Mouse (Mus musculus): ENCODE measurements at regions not wholly inside any gene's neighbourhood (a gene's known extent, or its start where the extent isn't known, plus 50 kb on each side); places are given as distances from the start of the nearest gene placed in this dataset.

DNA sequence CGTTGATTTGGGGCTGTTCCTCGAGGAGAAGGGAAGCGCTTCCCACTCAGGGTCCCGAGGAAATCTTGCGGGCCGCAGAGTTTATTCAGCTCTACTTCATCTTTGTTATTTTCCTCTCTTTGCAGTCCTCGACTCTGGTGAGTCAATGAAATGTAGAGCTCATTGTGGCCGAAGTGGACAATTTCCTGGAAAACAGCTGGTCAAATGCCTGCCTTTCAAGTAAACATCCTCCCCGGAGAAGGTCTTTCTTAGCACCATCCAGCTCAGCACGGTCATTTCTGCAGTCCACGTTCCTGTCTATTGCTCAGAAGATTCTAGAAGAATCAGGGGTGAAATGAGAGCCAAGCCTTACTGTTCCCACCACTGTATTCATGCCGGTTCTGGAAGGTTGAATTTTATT lies 133.0 kb downstream of the Bcas1 start:
- DNase-seq: no peak

DNA sequence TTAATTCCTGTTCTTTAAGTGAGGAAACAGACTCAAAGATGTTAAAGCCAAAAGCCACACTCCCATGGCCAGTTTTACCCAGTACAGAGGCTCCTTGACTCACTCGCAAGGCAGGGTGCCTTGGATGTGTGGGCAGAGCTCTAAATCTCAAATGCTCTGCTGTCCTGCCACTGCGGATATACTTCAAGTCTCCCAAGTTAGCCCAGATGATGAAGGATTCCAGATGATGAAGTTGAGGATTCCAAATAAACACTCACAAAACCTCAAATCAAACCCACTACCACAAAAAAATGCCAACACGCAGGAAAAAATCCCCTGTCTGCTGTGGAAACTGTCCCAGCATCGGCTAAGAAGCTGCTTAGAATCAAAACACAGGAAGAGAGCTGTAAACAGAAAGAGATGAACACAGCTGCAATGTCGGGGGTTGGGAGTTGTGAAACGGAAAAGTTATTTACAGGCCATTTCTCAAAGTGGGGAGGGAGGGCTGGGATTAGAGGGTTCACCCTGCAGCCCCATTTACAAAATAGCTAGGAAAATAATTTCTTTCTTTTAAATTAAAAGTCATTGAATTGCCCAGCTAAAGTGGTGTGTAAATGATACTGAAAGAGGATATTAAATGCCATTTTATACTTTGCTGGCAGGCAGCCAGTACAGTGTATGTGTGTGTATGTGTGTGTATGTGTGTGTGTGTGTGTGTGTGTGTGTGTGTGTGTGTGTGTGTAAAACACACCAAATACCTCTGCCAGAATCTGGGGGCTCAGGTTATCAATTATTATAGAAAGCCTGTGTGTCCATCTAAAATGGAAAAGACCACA lies 135.6 kb downstream of the Bcas1 start:
- no peak for DNase-seq

DNA sequence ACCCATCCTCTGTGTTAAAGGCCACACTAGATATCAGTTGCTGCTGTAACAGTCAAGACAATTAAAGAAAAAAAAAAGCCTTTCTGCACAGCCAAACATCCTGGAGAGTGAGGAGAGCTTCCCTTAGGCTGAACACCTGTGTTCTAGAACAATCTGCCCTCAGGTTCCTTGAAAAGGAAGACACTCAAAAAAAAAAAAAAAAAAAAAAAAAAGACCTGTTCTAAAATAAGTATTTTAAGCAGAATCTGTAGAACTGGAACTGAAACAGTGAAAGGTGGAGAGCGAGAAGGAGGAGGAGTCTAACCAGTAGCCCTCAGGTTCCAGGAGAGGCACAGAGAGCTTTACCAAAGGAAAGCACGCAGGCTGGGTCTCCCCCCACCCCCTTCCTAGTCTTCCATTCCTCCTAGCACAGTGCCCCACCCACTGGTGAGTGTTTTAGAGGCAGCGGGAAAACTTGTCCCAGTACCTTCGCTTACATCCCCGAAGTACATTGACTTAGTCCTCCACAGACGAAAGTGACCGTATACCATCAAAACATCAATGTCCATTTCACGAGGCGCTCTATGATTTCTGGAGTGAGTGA lies 138.2 kb downstream of the Bcas1 start:
- DNase-seq: no peak

DNA sequence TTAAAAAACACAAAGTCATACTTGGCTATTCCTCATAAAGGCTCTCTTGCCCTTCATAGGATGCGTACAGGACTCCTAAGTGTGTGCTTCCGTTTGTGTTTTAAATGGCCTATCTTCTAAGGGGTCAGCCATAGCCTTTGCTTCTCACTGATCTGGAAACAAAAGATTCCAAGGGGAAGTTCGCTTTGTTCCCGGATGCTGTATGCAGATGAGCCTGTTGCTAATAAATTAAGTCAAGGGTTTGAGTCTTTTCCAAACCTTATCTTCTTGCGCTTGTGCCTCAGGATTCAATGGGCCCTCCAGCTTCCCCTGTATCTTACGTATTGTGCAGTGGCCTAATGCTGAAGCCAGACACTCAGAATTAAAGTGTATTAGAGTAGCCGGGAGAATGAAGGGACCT lies 138.9 kb downstream of the Bcas1 start:
- no peak for DNase-seq

DNA sequence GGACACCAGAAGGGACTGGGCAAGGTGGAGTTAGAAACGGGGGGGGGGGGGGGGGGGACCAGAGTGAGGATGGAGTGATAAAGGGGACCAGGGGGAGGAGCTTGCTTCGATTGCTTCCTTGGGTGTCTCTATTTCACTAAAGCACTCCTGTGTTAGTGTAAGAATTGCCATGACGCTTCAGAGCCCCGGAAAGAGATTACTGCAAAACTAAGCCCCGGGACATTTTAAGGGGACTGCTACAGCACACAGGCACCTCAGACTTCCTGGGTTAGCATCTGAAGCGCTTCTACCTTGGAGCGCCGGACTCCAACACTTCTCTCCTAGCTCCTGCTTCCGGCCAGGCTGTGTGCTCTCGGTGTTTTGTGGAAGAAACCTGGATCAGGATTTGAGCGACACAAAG lies 139.4 kb downstream of the Bcas1 start:
- DNase-seq: no peak

DNA sequence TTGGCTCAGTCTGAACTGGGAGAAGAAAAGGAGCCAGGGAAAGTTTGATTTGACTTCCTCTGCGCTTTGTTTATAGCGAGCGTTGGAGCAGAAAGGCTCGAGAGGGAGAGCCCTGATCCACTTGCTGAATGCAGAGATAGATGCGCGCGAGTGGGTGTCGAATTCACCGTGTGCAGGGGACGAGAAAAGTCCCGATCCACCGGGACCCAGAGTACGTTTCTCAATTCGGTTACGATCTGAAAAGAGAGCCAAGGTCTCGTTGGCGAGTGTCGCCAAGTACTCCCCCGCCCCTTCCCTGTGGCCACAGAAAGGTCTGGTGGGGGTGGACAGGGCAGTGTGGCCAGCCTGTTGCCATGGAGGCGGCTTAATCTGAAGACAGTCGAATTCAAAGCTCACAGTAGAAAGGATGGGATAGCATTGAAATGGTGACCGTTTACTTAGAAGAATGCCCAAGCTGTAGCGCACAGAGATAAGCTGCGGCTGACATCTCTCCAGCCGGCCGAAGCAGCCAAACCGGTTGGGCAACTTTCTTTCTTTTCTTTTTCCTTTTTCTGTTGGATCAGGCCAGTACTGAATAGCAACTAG lies 139.5 kb upstream of the Zfp217 start:
- peak; percentile 64 to 75 for DNase-seq

DNA sequence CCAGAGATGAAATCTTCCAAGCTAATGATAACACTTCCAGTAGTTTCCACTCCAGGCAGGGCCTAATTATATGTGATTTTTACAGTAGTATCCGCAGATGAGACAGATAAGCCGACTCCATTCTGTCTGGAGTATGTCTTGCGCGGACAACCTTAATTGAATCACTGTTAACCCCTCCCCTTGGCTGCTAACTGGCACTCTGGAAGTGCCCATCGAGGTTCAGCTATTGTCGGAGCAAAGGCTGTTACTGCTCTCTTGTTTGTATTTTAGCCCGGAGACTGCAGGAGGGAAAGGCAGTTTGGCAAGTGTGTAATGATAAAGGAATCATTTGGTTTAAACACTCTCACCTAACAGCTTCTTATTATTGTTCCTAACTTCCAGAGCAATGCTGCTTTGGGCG lies 138.9 kb upstream of the Zfp217 start:
- peak in 1 of 2 experiments; percentile 31 for DNase-seq

DNA sequence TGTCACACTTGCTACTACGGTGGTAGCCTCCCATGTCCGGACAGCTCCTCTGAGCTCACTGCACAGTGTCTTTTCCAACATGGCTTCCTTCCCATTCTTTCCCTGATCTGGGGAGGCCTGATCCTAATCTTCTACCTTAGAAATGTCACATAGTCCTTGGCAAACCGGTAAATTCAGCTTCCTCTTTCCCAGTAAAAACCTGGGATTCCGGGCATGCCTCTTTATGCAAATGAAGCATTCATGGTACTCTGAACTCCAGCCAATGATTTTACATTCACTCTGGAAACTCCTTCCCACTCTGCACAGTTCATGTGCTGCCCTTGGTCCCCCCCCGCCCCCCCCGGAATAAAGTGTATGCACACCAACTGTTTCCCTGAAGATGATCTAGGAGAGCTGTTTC lies 134.6 kb upstream of the Zfp217 start:
- DNase-seq: no peak

DNA sequence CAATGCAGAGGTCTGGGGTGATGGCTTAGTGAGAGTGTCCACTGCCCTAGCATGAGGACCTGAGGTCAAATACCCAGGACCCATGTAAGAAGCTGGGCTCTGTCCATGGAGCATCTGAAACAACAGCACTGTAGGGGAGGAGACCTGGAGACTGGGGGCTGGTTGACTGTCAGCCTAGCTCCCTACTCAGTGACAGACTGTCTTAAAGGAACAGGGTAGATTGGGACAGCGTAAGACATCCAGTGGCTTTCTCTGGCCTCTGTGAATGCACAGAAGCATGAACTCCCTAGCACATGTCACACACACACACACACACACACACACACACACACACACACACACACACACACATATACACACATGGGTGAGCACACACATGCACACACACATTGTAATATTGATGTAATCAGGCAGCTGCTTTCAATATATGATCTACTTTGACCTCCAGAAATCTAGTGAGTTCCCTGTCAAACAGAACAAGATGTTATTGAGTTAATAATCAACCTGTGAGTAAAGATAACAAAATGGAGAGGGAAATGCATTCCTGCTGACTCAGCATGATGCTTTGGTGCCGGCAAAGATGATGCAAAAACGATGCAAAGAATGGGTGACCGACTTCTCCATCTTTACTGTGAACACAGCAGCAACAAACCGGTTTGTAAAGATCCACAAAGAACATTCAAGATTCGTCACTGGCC lies 133.6 kb upstream of the Zfp217 start:
- no peak for DNase-seq

DNA sequence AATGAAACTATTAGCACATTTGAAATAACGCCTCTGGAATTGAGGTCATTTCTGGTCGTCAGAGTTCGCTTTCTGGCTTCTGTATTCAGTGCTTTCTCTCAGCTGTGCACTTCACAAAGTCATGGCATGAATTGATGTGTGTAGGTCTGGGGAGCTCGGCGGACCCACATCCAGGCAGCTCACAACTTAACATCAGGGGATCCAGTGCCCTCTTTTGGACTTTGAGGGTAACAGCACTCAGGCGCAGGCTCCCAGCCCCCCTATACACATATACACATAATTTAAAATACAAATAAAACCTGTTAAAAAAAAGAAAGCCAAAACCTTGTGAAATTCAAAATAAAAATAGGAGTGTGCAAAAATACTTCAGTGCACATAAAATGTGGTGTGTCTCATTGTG lies 132.8 kb upstream of the Zfp217 start:
- DNase-seq: no peak

DNA sequence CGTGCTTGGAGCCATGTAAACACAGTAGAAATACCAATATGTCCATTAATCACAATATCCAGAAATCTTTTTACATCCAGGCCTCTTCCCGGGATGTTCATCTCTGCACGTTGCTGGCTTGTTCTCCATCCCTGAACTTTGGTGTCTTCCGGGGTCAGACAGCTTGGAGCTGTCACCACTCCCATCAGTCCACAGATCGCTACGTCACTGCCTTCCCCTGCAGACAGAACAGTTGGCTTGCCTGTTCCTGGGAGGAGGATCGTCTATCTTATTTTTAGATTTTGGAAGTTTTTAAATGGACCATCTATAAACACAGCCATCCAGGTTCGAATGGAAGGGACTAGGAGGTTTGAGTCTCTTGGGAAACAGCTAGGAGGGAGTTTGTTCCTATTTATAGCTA lies 130.0 kb upstream of the Zfp217 start:
- no peak for DNase-seq

DNA sequence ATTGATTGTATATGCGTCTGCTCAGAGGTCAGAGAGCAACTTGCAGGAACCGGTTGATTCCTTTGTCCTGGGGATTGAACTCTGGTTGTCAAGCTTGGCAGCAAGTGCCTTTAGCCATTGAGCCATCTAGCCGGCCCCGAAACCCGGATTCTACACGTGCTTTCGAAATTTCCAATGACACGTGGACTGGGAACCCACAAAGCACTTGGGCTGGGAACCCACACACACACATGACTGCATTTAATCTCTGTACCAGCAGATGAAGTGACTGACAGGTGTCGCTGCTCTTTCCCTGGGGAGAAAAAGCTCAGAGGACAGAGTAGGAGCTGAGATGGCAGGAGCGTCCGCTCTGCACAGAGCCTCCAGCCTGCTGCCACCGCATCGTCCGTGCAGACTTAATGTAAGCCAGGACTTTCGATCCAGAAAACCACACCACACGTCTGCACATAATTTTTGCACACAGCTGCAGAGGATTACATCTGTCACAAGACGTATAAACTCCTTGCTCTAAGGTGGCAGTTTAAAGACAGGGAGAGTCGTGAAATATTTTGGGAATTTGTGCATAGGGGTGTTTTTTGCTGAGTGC lies 129.4 kb upstream of the Zfp217 start:
- DNase-seq: no peak

DNA sequence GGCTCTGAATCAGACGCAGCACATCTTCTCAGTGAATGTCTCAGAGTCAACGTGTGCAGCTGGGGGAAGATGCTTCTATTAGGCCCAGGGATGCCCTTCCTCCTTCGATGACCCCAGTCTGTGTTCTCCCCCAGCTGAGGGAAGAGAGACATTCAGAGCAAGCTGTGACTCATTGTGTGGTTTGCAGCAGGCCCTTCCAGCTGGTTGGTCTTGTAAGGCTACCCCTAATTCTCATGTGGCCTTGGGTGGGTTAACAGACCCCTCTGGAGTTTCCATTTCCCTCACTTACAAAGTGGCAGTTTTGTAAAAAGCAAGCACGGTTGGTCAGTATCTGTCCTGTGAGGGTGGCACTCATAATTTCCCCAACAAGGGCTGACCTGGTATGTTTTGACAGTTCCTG lies 127.8 kb upstream of the Zfp217 start:
- DNase-seq: no peak

DNA sequence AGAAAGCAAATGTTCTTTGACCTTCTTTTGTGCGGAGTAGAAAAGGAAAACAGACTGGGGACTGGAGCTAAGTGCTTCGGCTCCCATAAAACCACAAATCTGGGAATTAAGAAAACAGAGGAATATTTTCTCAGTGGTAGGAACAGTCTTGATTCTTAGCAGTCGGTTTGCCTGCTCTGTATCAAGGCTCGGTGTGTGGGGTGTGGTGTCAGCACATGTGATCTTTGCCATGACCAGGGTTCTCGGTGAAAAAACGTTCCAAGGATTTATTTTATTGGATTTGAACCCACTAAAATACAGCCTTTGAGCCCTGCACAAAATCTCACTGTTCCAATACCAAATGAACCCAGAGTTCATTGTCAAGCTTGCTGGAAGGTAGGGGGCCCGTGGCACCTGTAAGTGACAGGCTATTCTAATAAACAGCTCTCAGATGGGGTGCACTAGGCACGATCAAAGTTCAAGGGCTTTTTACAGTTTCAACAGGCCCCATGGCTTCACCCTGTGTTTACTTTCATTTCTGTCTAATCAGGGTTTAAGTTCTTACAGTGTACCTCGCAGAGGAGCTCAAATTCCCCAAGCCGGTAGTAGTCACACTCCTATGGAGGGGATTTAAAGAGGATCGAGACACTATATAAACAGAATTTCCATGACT lies 122.1 kb upstream of the Zfp217 start:
- no peak for DNase-seq

DNA sequence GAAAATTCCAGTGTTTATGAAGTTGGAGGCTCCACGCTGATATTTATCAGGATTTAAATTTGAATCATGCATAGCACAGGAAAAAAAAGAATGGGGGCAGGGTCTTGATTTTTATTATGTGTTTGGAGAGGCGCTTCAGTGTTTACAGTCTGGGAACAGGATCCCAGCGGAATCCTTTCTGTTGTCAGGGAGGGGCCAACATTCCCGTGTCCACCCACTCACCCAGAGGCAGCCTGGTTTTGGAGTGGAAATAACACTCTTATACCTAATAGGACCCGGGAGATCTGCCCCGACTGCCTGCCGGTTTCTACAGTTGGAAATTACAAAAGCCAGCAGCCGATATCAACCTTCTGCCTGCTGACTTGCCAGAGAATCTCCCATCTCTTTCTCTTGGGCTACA lies 120.2 kb upstream of the Zfp217 start:
- DNase-seq: no peak

DNA sequence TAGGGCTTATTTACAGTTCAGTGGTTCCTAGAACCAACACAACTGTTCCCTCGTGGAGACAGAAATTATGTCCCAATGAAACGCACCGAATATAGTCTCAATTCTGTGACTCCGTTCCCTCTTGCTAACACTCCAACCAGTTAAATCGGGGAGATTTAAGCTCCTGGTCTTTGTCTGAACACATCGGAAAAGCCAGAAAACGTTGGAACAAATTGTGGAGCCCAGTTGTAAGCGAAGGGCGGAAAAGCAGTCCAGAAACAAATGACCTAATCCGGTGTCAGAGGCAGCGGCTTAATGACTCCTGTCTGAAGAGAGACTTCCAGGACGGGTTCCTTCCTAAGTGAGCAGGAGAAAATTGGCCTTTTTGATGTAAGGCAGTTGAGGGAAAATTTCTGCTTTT lies 119.2 kb upstream of the Zfp217 start:
- DNase-seq: no peak

DNA sequence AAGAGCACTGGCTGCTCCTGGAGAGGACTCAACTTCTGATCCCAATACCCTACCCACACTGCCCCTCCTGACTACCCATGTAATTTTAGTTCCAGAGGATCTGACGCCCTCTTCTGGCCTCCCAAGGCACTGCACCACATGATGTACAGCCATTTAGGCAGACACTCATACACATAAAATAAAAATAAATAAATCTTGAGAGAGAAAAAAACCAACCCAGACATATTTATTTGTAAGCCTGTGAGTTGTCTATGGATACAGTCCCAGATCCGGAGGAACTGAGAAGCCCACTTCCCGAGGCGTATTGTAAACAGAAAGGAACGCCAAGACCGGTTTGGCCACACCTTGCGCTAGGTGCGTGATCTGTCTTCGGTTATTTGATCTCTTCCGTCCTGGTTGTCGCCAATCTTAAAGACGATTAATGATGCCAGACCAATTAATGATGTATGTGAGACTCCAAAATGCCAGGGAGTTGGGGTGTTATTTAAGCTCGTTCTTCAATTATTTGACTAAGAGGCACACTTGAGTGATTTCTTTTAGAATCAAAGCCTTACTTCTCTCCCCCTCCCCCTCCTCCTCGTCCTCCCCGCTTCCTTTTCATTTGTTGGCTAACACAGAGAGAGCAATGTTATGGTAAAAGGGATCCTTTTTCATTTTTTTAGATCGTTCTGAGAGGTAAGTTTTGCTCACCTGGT lies 118.7 kb upstream of the Zfp217 start:
- peak; percentile 58 to 73 for DNase-seq

DNA sequence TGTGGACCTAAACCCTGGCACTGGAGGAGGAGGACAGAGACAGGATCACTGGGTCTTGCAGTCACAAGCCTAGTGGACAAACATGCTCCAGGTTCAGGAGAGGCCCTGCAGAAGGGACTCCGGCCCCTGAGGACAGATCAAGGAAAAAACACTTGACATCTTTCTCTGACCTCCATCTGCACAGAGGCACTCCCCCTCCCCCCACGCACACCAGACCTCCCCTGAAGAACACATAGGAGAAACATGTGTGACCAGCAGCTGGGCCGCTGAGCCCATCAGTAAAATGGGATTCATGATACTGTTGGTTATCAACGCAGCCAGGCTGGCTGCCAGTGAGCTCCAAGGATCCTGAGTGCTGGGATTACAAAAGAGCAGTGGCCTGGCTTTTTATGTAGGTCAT lies 115.7 kb upstream of the Zfp217 start:
- DNase-seq: no peak

DNA sequence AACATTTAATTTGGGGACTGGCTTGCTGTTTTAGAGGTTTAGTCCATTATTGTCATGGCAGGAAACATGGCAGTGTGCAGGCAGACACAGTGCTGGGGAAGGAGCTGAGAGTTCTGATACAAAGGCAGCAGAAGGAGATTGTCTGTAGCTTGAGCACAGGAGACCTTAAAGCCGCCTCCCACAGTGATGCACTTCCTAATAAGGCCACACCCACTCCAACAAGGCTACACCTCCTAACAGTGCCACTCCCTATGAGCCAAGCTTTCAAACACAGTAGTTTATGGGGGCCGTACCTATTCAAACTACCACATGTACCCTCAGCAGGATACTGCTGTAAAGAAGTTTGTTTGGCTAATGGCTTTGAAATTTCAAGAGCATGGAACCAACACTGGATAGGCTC lies 113.3 kb upstream of the Zfp217 start:
- no peak for DNase-seq

DNA sequence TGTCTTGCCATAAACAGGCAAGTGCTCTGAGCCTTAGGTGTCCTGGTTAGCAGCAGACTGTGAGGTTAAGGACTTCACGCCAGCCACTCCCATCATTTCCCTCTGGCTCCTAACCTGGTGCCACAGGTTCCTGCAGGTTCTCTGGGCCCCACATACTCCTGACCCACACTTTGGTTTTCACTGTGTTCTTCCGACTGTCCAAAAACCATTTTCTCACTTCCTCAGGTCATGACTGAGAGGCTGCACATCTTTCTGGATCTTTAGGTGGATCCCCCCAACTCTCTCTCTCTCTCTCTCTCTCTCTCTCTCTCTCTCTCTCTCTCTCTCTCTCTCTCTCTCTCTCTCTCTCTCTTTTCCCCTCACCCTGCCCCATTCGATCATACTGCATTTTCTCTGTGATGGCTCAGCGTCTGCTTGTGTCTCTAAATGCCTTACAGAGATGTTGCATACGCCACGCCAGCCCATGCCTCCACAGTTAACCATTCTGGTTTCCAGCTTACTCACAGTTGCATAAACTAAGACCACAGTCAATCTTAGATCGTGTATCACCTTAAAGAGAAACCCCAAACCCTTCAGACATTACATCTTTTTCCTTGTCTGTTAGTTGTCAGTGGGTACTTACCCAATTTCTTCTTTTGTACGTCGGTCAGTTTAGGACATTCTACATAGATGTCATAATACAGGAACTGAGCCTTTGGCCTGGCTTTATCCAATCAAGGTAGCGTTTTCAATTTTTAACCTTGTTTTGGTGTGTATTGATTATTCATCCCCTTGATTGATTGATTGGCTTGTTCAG lies 112.0 kb upstream of the Zfp217 start:
- no peak for DNase-seq

DNA sequence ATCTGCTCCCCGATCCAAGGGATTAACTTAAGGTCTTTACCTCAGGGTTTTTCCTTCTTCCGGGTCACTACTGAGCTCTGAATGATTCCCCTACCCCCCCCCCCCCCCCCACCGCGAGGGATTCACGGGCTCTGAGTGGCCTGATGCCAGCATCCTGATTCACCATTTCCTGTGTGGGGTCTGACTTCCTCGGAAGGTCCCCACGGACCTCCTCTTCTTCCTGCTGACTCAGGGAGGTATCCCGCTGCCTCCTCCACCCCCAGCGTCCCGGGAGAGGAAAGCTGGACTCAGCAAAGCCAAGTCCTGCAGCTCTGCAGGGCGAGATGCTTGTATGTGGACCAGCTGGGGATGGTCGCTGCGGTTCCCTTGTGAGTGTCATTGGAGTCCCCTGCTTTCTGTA lies 110.5 kb upstream of the Zfp217 start:
- DNase-seq: peak in 1 of 2 experiments; percentile 7
